Comparison of ENCODE assay signal across 8 mouse cellular contexts in the genomic region with DNA sequence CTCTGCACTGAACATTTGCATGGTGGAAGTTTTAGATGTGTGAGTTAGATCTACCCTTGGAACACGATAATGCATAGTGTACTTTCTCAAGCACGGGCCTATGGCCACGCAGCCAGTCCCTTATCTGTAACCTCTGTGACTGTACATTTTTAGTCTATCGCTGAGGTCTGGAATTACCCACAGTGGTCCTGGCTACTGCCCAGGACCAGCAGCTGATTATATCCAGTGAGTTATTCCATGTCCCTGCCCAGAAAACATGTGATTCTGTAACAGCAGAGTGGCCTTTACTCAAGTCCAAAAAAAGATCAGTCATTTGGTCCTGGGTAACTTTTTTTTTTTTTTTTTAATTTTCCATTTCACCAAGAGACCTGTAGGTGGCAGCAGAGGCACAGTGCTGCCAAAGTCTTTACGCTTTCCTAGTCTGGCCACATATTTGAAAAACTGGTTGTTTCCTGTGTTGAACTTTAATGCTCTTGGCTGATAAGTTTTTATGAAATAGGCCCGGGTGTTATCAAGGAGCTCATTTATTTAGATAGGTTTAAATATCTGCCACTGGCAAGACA.
DNase-seq lines count a peak whose midpoint lies in the region; ATAC-seq and TF ChIP-seq lines count a peak whose summit lies in the region.

No protein-coding gene starts in this region.

- no peaks in the 10 kb centered on the region for H3K9me3 ChIP-seq in heart, embryonic 11.5 days (replicated peaks; ENCODE audit: control insufficient read depth, low read length)
- no peaks in the 10 kb centered on the region for H3K9me3 ChIP-seq in kidney, postnatal 0 days (replicated peaks; ENCODE audit: low read length)
- H3K9me3 ChIP-seq in midbrain, postnatal 0 days (ENCODE audit: low read length): no peaks in the 10 kb centered on the region

- peak; percentile 69; the same call in 1 of the 2 replicates for TF ChIP-seq CTCF in brain, embryonic 14.5 days (IDR thresholded peaks at IDR 0.05; ENCODE audit: borderline replicate concordance, extremely low read depth, insufficient read depth, insufficient read length)
- TF ChIP-seq CTCF in kidney, postnatal 0 days (IDR thresholded peaks at IDR 0.05; ENCODE audit: low read depth): peak; percentile 84
- TF ChIP-seq CTCF in midbrain, postnatal 0 days (IDR thresholded peaks at IDR 0.05): peak; percentile 86

- whole genome bisulfite sequencing in heart, embryonic 11.5 days (ENCODE audit: insufficient replicate concordance): 24% methylated on average over 6 of the region's 6 CpGs
- 45% methylated on average over 6 of the region's 6 CpGs for WGBS in kidney, postnatal 0 days
- 63% methylated on average over 6 of the region's 6 CpGs for WGBS in midbrain, postnatal 0 days

- no peak overlapping the region for H3K4me2 ChIP-seq in heart, embryonic 11.5 days
- H3K4me2 ChIP-seq in kidney, postnatal 0 days (ENCODE audit: low read length): no peak overlapping the region
- H3K4me2 ChIP-seq in midbrain, postnatal 0 days (ENCODE audit: low read depth, low read length, poor library complexity, severe bottlenecking): no peak overlapping the region

- peaks cover 8% of the 10 kb centered on the region for H3K4me1 ChIP-seq in heart, embryonic 11.5 days (ENCODE audit: control insufficient read depth, insufficient read depth, low read length)
- no peaks in the 10 kb centered on the region for H3K4me1 ChIP-seq in kidney, postnatal 0 days (replicated peaks; ENCODE audit: insufficient read depth, low read length)
- H3K4me1 ChIP-seq in midbrain, postnatal 0 days (ENCODE audit: insufficient read depth, low read length): no peaks in the 10 kb centered on the region

- no peaks in the 10 kb centered on the region for H3K27me3 ChIP-seq in heart, embryonic 11.5 days (ENCODE audit: control insufficient read depth, insufficient read depth, low read length)
- no peaks in the 10 kb centered on the region for H3K27me3 ChIP-seq in kidney, postnatal 0 days (ENCODE audit: insufficient read depth, low read length)
- H3K27me3 ChIP-seq in midbrain, postnatal 0 days (ENCODE audit: insufficient read depth, low read length): no peaks in the 10 kb centered on the region

- peak; percentile 97 for DNase-seq in heart, adult 11 months
- DNase-seq in CD4-positive, CD25-positive, alpha-beta regulatory T cell, adult 2 months (ENCODE audit: low read depth, low spot score): peak; percentile 71
- DNase-seq in brain, embryonic 14.5 days (ENCODE audit: low read depth): peak; percentile 76
- peak; percentile 53 for DNase-seq in gastrocnemius, postnatal 25 days
- peak; percentile 84 for DNase-seq in kidney, postnatal 0 days (ENCODE audit: low spot score)
- DNase-seq in midbrain, postnatal 0 days (ENCODE audit: low spot score): peak; percentile 71
- no peak for DNase-seq in frontal cortex, postnatal 25 days (ENCODE audit: low spot score in 2 of 2)

- peaks cover 2% of the 10 kb centered on the region; the same call in 1 of the 2 replicates for H3K36me3 ChIP-seq in heart, embryonic 11.5 days (ENCODE audit: control insufficient read depth, insufficient read depth, low read length)
- 0 out of 2 replicates have a peak, but pooled peaks cover 8% of the 10 kb centered on the region for H3K36me3 ChIP-seq in kidney, postnatal 0 days (ENCODE audit: insufficient read depth, low read length)
- H3K36me3 ChIP-seq in midbrain, postnatal 0 days (ENCODE audit: insufficient read depth, low read length): peaks cover 12% of the 10 kb centered on the region; the same call in 1 of the 2 replicates

- H3K4me3 ChIP-seq in heart, embryonic 11.5 days (ENCODE audit: low read depth, low read length): no peak overlapping the region
- no peak overlapping the region for H3K4me3 ChIP-seq in kidney, postnatal 0 days (replicated peaks; ENCODE audit: low read depth, low read length)
- H3K4me3 ChIP-seq in midbrain, postnatal 0 days (ENCODE audit: low read depth, low read length): no peak overlapping the region

- ATAC-seq in heart, embryonic 11.5 days (replicated peaks; ENCODE audit: insufficient number of reproducible peaks, low FRiP score, low TSS enrichment): no peak
- ATAC-seq in kidney, postnatal 0 days (replicated peaks; ENCODE audit: low FRiP score, low read depth): no peak
- no peak for ATAC-seq in midbrain, postnatal 0 days (ENCODE audit: low FRiP score)

- no peak overlapping the region for H3K27ac ChIP-seq in heart, embryonic 11.5 days (ENCODE audit: low read depth, low read length)
- no peak overlapping the region for H3K27ac ChIP-seq in kidney, postnatal 0 days
- no peak overlapping the region for H3K27ac ChIP-seq in midbrain, postnatal 0 days (ENCODE audit: low read depth, low read length)

- no peak overlapping the region for H3K9ac ChIP-seq in heart, embryonic 11.5 days (ENCODE audit: low read depth, low read length)
- H3K9ac ChIP-seq in kidney, postnatal 0 days (ENCODE audit: low read depth, low read length): no peak overlapping the region
- no peak overlapping the region for H3K9ac ChIP-seq in midbrain, postnatal 0 days (replicated peaks; ENCODE audit: low read length, poor library complexity, severe bottlenecking)

- no peak for TF ChIP-seq POLR2A in brain, embryonic 14.5 days (IDR thresholded peaks at IDR 0.05; ENCODE audit: borderline replicate concordance, extremely low read depth, insufficient read depth, insufficient read length, poor library complexity, severe bottlenecking)

Comparison
In these comparisons a context has a peak if more than half of its experiments do, and no peak if none do; other contexts are left out.
1. DNase-seq: peak in heart, adult 11 months (single experiment), CD4-positive, CD25-positive, alpha-beta regulatory T cell, adult 2 months (single experiment), brain, embryonic 14.5 days (single experiment), gastrocnemius, postnatal 25 days (single experiment), kidney, postnatal 0 days (single experiment) and midbrain, postnatal 0 days (single experiment); none in frontal cortex, postnatal 25 days (0 of 2).
2. Peak in every context shown above with its lines, with median percentiles within 50 percentile points of each other: CTCF ChIP-seq.